Mouse (Mus musculus): ENCODE results near the gene Acss1.

DNA sequence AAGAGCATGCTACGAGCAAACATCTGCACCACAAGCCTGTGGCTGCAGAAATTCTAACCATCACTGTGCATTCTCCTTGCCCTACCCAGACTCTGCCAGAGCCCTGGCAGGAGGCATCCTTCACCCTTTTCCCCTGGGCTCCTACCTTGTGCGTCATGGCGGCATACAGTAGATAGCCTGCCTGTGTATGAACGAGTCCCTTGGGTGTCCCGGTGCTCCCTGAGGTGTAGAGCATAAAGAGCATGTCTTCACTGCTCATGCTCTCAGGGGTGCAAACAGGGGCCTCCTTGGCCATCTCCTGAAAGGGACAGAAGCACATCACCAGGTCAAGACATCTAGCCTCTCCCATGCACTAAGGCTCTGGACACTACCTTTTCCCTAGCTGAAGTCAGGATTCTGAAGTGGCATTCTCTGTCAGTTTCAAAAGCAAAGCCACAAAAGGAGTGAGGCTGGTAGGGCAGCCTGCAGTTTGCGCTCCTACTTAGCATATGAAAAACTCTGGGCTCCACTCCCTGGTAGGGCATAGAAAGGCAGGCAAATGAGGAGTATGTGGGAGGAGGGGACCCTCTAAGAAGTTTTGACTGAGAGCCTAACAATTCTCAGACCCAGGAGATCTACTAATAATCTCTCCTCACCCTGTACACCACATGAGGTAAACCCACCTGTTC is 30.5 kb downstream of the Acss1 start:
- no peak for TF ChIP-seq CTCF (IDR thresholded peaks at IDR 0.05; ENCODE audit: insufficient read depth, low read depth, low read length)
- no peak for TF ChIP-seq POLR2A (IDR thresholded peaks at IDR 0.05; ENCODE audit: insufficient read depth, low read depth, low read length)

Measured in olfactory bulb, adult 2 months (tissue).